Mouse (Mus musculus) Patski (cell line): ENCODE measurements around the gene Trim15. TPM values are rescaled to one million over a fixed set of nuclear protein-coding genes. Genes with fewer than 3 reads are reported as not detected.

ENCODE experiments used
- ATAC-seq: fragments of 100-300 bp; one replicate; pipeline ENCODE4 v1.8.0; 2021
- CTCF ChIA-PET: fragments of 350-600 bp; sonication (Branson Sonifier 250); formaldehyde crosslinking; loops from one replicate; lab custom pipeline; 2022; ENCODE audit warnings: inconsistent platforms; lab: Charles Lee
- POLR2A ChIA-PET: fragments of 350-600 bp; sonication (Branson Sonifier 250); formaldehyde crosslinking; loops from one replicate; lab custom pipeline; 2022; ENCODE audit warnings: antibody characterized with exemption, inconsistent platforms; lab: Charles Lee
- DNase-seq: peaks from one replicate; pipeline ENCODE4 v3.0.0-alpha.2; 2011; ENCODE audit warnings: low read depth, low spot score
- H3K27me3 ChIP-seq: fragments of 371-371 bp; one replicate; pipeline ENCODE4 v1.5.1; 2021
- CTCF ChIP-seq: fragments of 100-300 bp; IDR thresholded peaks from one replicate; pipeline ENCODE4 v1.5.1; 2021
- in situ Hi-C: fragments of 300-500 bp; cut with MboI; formaldehyde crosslinking; loops from 3 replicates; pipeline ENCODE4 v1.11.1; 2018; ENCODE audit warnings: low pct_unique_long_range_greater_than_20kb, mixed read lengths
- polyA plus RNA-seq: library from polyadenylated mRNA; unstranded; gene quantifications from one replicate; pipeline ENCODE4 v1.2.3, GENCODE M21; 2021

Trim15 gene
- 0.31 TPM for polyA plus RNA-seq

DNA sequence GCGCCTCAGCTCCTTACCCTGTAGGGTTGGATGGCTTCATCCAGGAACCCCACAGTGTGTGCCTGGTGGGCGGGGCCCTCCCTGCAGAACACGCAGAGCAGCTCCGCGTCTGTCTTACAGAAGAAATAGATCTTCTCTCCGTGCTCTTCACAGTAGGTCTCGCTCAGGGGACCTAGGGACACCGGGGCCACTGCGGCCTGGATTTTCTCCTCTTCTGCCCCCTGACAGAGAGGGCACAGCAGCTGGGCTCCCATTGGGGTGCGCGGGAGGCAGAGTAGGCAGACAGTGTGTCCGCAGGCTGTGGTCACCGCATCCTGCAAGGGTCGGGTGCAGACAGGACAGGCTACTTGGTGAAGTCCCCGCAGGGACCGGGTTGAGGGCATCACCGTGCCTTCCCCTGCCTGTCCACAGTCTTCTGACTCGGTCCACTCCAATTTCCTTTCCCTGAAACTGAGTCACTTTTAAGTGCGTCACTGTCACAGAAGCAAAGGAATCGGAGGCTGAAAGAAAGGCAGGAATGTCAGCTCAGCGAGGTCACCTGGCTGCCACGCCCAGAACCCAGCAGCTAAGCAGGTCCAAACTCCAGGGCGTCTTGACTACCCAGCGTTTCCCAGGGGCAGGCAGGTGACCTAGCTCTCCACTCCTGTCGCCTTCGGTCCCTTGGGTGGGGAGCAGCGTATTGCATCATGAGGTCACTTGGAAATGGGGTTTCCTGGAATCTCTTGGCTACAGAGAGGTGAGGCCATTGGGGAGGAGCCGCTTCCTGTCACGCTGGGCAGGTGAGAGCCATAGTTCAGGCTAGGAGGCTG lies at the start of gene Trim15:
Gene Trim15 (minus strand): TSS at position 492 of the 809 bp plus-strand sequence.
- peaks cover 4% of the 10 kb centered on the region for H3K27me3 ChIP-seq
- POLR2A ChIA-PET, result no interaction called here
- CTCF ChIA-PET, result interaction anchor here (0.6 to 1.6 kb wide), 2 partner anchors 25 to 38 kb away, joined by 3 to 5 read pairs; no protein-coding TSS in a partner anchor
- DNase-seq (no peak), ATAC-seq (peak; percentile 7)
- TF ChIP-seq CTCF, result no peak
- in situ Hi-C loops, result no loop called here

DNA sequence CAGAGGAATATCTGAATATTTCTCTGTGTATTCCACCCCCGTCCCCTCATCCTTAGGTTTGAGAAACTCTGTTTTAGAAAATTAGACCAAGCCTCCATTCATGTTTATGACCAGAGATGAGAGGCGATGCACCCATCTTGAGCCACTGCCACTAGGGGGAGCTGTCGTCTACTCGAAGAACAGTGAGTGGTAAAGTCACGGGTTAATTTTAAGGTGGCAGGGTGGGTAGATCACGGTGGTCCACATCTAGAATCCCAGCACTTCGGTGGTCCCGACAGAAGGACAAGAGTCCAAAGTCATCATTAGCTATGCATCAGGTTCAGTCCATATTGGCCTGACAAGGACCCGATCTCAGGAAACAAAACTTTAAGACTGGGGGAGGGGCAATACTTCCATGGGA lies 48.1 kb upstream of the Trim15 start:
- in situ Hi-C loops, result no loop called here
- ChIA-PET CTCF (interaction anchor here (1.1 to 7.7 kb wide), 12 partner anchors 10 to 133 kb away, joined by 3 to 51 read pairs (median 10); partner anchors contain the start of genes Trim31 and Trim40), POLR2A (interaction anchor here (1.2 kb wide), 1 partner anchor 131 kb away, joined by 3 read pairs; no protein-coding TSS in a partner anchor)
- DNase-seq (no peak), ATAC-seq (no peak)
- H3K27me3 ChIP-seq, result peaks cover under 1% of the 10 kb centered on the region
- TF ChIP-seq CTCF, result peak; percentile 59

DNA sequence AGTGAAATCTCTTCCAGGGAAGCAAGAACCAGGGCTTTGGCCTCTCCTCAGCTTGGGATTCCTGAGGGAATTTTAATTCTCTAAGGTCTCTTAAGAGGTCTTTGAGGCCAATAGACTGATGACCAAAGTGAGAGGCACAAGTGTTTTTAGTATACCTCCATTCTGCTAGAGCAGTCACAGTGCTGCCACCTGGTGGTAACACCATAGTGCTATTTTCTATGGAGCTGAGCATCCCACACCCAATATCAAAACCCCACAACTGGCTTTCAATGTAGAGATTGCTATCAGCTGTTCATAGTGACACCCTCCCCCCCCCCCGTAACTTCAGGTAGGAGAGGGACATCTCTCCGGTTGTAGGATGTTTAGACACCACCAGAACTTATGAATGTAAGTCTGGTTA lies 47.1 kb upstream of the Trim15 start:
- TF ChIP-seq CTCF, result peak; percentile 71
- ATAC-seq, result peak; percentile 76
- in situ Hi-C loops, result no loop called here

DNA sequence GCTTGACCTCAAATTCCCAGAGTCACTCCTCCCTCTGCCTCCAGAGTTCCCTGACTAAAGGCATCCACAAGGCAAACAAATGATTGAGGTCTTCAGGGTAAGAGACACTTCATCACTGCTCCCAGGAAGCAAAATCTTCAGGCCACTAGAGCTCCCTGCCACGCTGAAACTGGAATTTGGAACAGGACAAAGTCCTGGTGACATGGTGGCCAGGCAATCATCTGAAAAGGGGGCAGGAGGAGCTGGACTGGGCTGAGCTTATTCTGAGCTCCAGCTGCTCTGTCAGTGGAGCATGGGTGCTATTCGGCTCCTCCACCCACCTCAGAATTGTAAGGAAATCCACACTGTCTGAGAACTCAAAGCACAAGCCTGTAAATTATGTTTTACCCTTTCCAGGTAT lies 45.0 kb upstream of the Trim15 start:
- DNase-seq, result no peak
- CTCF ChIA-PET, result interaction anchor here (1.2 to 7.7 kb wide), 3 partner anchors 11 to 136 kb away, joined by 4 to 51 read pairs (median 11); partner anchors contain the start of gene Trim40
- in situ Hi-C loops, result no loop called here
- POLR2A ChIA-PET, result no interaction called here
- peaks cover 7% of the 10 kb centered on the region for H3K27me3 ChIP-seq
- no peak for ATAC-seq
- no peak for TF ChIP-seq CTCF

More for the DNA sequence above, 47.1 kb upstream of the Trim15 start:
- no peak for DNase-seq
- ChIA-PET POLR2A (interaction anchor here (1.2 kb wide), 1 partner anchor 132 kb away, joined by 3 read pairs; no protein-coding TSS in a partner anchor), CTCF (interaction anchor here (0.8 to 7.7 kb wide), 19 partner anchors 9 to 134 kb away, joined by 3 to 51 read pairs (median 6); partner anchors contain the start of genes Trim31 and Trim40)
- peaks cover 5% of the 10 kb centered on the region for H3K27me3 ChIP-seq

DNA sequence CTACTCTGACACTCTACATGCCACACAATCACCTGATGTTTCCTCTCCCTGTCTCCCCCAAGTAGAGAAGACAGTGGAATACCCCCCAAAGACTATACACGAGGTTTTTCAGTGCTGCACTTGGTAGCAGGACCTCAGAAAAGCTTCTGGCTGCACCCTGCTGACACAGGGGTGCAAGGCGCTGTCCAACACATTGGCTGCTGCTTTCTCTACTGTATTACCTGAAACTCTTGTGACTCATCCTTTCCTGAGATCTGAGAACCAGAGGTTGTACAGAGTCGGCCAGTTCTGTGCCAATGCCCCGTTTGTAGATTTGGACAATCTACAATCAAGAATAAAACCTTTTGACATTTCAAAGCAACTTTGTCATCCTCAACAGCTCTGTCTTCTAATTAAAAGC lies 42.8 kb upstream of the Trim15 start:
- no peak for TF ChIP-seq CTCF
- in situ Hi-C loops, result no loop called here
- POLR2A ChIA-PET, result no interaction called here
- CTCF ChIA-PET, result interaction anchor here (7.7 kb wide), 1 partner anchor 18 kb away, joined by 51 read pairs; the partner anchor contains the start of gene Trim40
- ATAC-seq (no peak), DNase-seq (no peak)
- H3K27me3 ChIP-seq, result peaks cover 15% of the 10 kb centered on the region

DNA sequence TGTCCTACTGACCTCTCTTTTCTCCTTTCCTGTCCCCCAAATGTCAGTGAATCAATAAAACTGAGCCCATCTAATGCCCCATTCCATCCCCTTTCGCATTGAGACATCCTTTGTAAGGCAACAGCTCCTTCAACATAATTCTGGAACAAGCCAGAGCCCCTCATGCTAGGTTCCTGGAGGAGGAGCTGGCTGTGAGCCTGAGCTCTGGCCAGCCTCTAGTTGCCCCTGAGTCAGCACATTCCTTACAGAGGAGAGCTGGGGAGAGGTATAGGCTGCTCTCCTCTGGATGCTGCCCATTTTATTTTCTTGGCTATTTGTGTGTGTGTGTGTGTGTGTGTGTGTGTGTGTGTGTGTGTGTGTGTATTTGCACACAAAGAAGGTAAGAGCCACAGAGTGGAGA lies 41.2 kb upstream of the Trim15 start:
- DNase-seq, result no peak
- H3K27me3 ChIP-seq, result peaks cover 21% of the 10 kb centered on the region
- no peak for ATAC-seq
- in situ Hi-C loops, result no loop called here
- CTCF ChIA-PET, result interaction anchor here (1.8 to 1.9 kb wide), 2 partner anchors 15 to 89 kb away, joined by 5 to 10 read pairs; no protein-coding TSS in a partner anchor
- POLR2A ChIA-PET, result no interaction called here
- TF ChIP-seq CTCF, result no peak

DNA sequence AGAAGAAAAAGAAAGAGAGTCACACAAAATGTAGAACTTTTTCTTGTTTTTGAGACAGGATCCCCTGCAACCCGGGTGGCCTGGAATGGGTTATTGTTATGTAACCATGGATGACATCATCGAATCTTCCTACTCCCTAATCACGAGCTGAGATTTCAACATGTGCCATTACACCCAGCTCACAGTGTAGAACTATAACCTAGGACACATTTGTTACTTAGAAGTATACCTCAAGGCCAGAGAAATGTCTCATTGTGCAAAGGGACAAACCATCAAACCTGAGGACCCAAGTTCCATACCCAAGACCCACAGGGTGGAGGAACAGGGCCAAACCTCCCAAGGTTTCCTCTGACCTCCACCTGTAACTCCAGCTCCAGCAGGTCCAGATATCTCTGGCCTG lies 36.6 kb upstream of the Trim15 start:
- in situ Hi-C loops, result no loop called here
- peaks cover 27% of the 10 kb centered on the region for H3K27me3 ChIP-seq
- ATAC-seq (no peak), DNase-seq (no peak)
- ChIA-PET POLR2A (no interaction called here), CTCF (interaction anchor here (1.0 to 4.1 kb wide), 3 partner anchors 10 to 20 kb away, joined by 4 to 27 read pairs (median 10); no protein-coding TSS in a partner anchor)
- no peak for TF ChIP-seq CTCF

DNA sequence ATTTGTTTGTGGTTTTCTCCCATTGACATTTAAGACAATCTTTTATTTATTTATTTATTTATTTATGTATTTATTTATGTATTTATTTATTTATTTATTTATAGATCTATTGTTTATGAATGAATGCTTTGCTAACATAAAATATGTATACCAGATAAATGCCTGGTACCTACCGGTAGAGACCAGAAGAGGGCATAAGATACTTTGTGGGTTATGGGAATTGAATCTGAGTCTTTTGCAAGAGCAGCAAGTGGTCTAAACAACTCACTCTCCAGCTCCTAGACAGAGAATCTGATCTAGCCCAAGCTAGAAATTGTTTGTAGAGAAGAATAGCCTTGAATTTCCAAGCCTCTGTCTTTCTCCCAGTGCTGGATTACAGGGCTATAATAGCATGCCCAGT lies 33.7 kb upstream of the Trim15 start:
- POLR2A ChIA-PET, result no interaction called here
- TF ChIP-seq CTCF, result peak; percentile 19
- in situ Hi-C loops, result no loop called here
- DNase-seq (no peak), ATAC-seq (no peak)
- H3K27me3 ChIP-seq, result peaks cover 23% of the 10 kb centered on the region
- CTCF ChIA-PET, result interaction anchor here (2.4 kb wide), 2 partner anchors 8 to 14 kb away, joined by 10 read pairs; no protein-coding TSS in a partner anchor

DNA sequence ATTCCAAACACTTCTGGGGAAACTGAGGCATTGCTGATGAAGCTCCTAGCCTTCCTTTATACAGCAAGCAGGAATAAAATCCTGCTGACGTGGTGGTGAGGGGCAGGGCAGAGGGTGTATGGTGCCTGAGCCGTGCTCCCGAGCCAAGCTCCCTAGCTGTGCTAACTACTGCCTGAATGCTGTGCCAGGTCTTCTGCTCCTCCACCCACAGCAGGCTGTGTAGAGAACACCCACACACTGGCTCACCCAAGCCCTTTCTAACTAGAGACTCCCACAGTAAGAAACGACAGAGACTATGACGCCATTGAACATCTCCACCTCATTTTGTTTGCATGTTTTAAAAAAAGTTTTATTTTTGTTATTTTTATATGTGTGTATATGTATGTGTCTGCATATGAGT lies 33.0 kb upstream of the Trim15 start:
- peaks cover 16% of the 10 kb centered on the region for H3K27me3 ChIP-seq
- POLR2A ChIA-PET, result interaction anchor here (0.7 kb wide), 1 partner anchor 76 kb away, joined by 3 read pairs; no protein-coding TSS in a partner anchor
- no peak for TF ChIP-seq CTCF
- in situ Hi-C loops, result no loop called here
- DNase-seq (no peak), ATAC-seq (no peak)
- CTCF ChIA-PET, result interaction anchor here (2.4 kb wide), 2 partner anchors 7 to 14 kb away, joined by 10 read pairs; no protein-coding TSS in a partner anchor

DNA sequence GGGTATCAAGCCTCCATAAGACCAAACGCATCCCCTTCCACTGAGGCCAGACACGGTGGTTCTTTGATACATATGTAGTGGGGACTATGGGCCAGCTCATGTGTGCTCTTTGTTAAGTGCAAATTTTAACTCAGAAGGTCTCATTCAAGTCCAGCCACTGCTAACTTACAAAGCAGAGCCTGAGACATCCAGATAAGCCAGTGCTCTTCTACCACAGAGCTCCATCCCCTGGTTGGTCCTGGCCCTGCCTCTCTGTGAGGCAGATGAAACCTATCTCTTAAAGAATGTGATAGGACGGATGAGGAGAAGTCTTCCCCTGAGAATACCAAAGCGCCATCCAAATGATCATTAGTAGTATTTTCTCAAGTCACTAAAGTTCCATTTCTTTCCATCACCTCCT lies 32.4 kb upstream of the Trim15 start:
- no peak for TF ChIP-seq CTCF
- ATAC-seq (no peak), DNase-seq (no peak)
- in situ Hi-C loops, result no loop called here
- POLR2A ChIA-PET, result no interaction called here
- CTCF ChIA-PET, result no interaction called here
- H3K27me3 ChIP-seq, result peaks cover 15% of the 10 kb centered on the region
